Mouse (Mus musculus): ENCODE measurements at regions not wholly inside any gene's neighbourhood (a gene's known extent, or its start where the extent isn't known, plus 50 kb on each side); places are given as distances from the start of the nearest gene placed in this dataset.

DNA sequence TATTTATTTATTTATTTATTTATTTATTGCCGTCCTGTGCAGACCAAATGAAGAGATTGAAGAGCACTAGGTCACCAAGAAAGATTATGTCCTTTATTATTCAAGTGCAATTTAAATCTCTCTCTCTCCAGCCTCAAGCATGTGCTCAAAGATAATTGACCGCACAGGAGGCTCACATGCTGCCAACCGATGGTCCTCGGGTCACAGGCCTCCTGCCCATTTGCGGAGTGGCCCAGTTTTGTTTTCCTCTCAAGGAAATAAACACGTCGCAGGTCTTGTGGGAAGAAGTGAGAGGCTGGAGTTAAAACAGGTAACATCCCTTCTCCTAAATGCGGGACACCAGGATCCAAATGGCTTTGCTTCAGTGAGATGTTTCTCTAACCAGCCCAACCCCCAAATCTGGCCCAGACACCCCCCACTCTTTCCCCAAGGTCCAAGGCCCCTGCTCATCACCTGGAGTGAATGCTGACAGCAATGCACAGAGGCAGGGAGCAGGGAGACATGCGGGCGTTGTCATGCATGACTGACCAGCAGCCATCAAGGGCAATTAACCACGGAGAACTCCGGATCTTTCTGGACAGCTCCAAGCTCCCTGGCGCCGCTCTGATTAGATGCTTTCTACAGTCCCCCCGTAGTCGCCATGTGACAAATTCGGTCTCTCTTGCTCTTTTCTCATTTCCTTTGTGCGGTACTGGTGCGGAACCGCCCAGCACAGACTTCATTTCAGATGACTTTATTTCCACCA is 169.2 kb upstream of the Esrrg start:
- TF ChIP-seq TCF3 (IDR thresholded peaks at IDR 0.05; ENCODE audit: insufficient read length, low read depth) (no peak), SRF (IDR thresholded peaks at IDR 0.05; ENCODE audit: control insufficient read depth, insufficient read length, low read depth) (no peak), REST (IDR thresholded peaks at IDR 0.05; ENCODE audit: insufficient read depth, insufficient read length) (no peak), POLR2AphosphoS2 (IDR thresholded peaks at IDR 0.05; ENCODE audit: insufficient read length, low read depth) (no peak), MAX (IDR thresholded peaks at IDR 0.05; ENCODE audit: low read depth) (no peak), MYOG (IDR thresholded peaks at IDR 0.05; ENCODE audit: control insufficient read depth in 1 of 3, insufficient read depth in 1 of 3, insufficient read length in 2 of 3, low read depth in 2 of 3) (no peak), E2F4 (IDR thresholded peaks at IDR 0.05; ENCODE audit: insufficient read depth) (no peak), USF1 (IDR thresholded peaks at IDR 0.05; ENCODE audit: low read depth) (no peak), CEBPB (IDR thresholded peaks at IDR 0.05; ENCODE audit: insufficient read depth, poor library complexity, severe bottlenecking) (no peak), POLR2A (IDR thresholded peaks at IDR 0.05; ENCODE audit: insufficient read length, low read depth) (no peak), TCF12 (IDR thresholded peaks at IDR 0.05; ENCODE audit: insufficient read depth, poor library complexity, severe bottlenecking) (no peak), MYOD1 (IDR thresholded peaks at IDR 0.05; ENCODE audit: control insufficient read depth in 1 of 3, insufficient read length in 2 of 3, low read depth in 2 of 3) (no peak)

DNA sequence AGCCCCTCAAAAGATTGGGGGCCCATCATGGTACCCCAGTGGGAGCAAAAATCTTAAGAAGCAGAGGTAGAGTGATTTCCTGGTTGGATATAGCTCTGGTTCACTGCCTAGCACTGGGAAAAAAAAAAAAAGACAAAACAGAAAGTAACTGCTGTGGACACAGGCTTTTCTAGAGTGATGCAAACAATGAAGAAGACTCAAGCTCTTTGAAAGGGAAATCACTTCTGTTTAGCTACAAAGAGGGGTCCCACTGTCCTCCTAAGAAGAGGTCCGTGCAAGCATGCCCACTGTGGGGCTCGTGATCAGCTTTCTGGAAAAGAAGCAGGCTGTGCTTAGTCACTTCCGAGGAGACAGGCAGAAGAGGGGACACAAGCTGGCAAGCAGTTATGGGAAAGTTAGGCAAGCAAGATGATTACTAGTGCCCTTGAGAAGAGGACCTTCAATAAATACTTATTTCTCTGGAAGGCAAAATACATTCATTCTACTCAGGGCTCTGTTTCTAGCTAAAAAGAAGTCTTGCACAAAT is 166.9 kb upstream of the Esrrg start:
- Histone ChIP-seq H3K36me3 (ENCODE audit: control insufficient read depth, insufficient read depth) (no peaks in the 10 kb centered on the region), H3K27me3 (ENCODE audit: control insufficient read depth, insufficient read depth, insufficient read length) (no peaks in the 10 kb centered on the region), H3ac (ENCODE audit: control insufficient read depth, insufficient read length) (no peak overlapping the region), H3K4me3 (no peak overlapping the region), H3K79me2 (ENCODE audit: control insufficient read depth, insufficient read depth) (no peaks in the 10 kb centered on the region), H3K4me2 (ENCODE audit: low read depth) (no peak overlapping the region)
- TF ChIP-seq MYOD1 (IDR thresholded peaks at IDR 0.05; ENCODE audit: control insufficient read depth in 1 of 3, insufficient read length in 2 of 3, low read depth in 2 of 3) (no peak), TCF12 (IDR thresholded peaks at IDR 0.05; ENCODE audit: insufficient read depth, poor library complexity, severe bottlenecking) (no peak), MAX (IDR thresholded peaks at IDR 0.05; ENCODE audit: low read depth) (no peak), REST (IDR thresholded peaks at IDR 0.05; ENCODE audit: insufficient read depth, insufficient read length) (no peak), CEBPB (IDR thresholded peaks at IDR 0.05; ENCODE audit: insufficient read depth, poor library complexity, severe bottlenecking) (no peak), MYOG (IDR thresholded peaks at IDR 0.05; ENCODE audit: control insufficient read depth in 1 of 3, insufficient read depth in 1 of 3, insufficient read length in 2 of 3, low read depth in 2 of 3) (no peak), POLR2AphosphoS2 (IDR thresholded peaks at IDR 0.05; ENCODE audit: insufficient read length, low read depth) (no peak)

More for the DNA sequence above, 169.2 kb upstream of the Esrrg start:
- no peaks in the 10 kb centered on the region for H3K36me3 ChIP-seq (ENCODE audit: control insufficient read depth, insufficient read depth)
- H3ac ChIP-seq (ENCODE audit: control insufficient read depth, insufficient read length), result no peak overlapping the region
- H3K4me3 ChIP-seq, result no peak overlapping the region
- no peak overlapping the region for H3K4me2 ChIP-seq (ENCODE audit: low read depth)
- H3K27me3 ChIP-seq (ENCODE audit: control insufficient read depth, insufficient read depth, insufficient read length), result no peaks in the 10 kb centered on the region
- H3K79me2 ChIP-seq (ENCODE audit: control insufficient read depth, insufficient read depth), result no peaks in the 10 kb centered on the region

DNA sequence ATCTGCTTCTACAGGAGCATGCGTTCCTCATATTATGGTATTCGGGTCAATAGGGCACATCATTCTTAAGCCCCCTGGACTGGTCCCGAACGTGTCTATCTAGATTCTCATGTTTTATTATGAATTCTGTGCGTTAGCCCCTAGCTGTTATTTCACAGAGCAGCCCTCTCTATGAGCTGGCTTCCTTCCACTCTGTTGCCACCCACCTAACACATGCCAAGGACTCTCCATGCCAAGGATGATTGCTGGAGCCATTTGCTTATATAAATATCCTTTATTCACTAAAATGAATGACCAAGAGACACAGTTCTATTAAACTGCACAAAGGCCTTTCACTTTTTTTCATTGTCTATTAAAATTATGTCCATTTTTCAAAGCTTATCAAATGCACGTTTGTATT is 162.1 kb upstream of the Esrrg start:
- no peaks in the 10 kb centered on the region for H3K79me2 ChIP-seq (ENCODE audit: control insufficient read depth, insufficient read depth)
- H3K27me3 ChIP-seq (ENCODE audit: control insufficient read depth, insufficient read depth, insufficient read length), result no peaks in the 10 kb centered on the region
- H3ac ChIP-seq (ENCODE audit: control insufficient read depth, insufficient read length), result no peak overlapping the region
- H3K4me3 ChIP-seq, result no peak overlapping the region
- no peak overlapping the region for H3K4me2 ChIP-seq (ENCODE audit: low read depth)
- H3K36me3 ChIP-seq (ENCODE audit: control insufficient read depth, insufficient read depth), result no peaks in the 10 kb centered on the region
- no peak for TF ChIP-seq POLR2A (IDR thresholded peaks at IDR 0.05; ENCODE audit: insufficient read length, low read depth)
- no peak for TF ChIP-seq MAX (IDR thresholded peaks at IDR 0.05; ENCODE audit: low read depth)
- TF ChIP-seq MYOG (IDR thresholded peaks at IDR 0.05; ENCODE audit: control insufficient read depth in 1 of 3, insufficient read depth in 1 of 3, insufficient read length in 2 of 3, low read depth in 2 of 3), result no peak

DNA sequence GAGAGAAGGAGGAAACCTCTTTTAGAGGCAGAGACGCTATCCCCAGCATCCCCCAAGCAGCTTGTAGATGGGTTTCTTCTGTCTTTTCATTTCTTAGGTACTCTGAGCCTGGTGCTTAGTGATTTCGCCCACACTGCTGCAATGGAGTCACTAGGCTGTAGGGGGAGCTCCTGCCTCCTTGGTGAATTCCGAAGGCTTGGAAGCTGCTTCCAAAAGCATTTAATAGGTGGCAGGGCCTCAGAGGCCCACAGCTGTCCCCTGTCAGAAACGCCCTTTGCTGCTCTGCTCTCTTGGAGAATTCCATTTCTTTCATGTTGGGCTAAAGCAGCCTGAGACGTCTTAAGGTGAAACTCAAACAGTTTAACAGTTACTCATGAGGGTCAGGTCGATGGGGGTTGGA is 160.4 kb upstream of the Esrrg start:
- Histone ChIP-seq H3ac (ENCODE audit: control insufficient read depth, insufficient read length) (no peak overlapping the region), H3K79me2 (ENCODE audit: control insufficient read depth, insufficient read depth) (no peaks in the 10 kb centered on the region), H3K4me2 (ENCODE audit: low read depth) (no peak overlapping the region), H3K4me3 (no peak overlapping the region), H3K27me3 (ENCODE audit: control insufficient read depth, insufficient read depth, insufficient read length) (no peaks in the 10 kb centered on the region), H3K36me3 (ENCODE audit: control insufficient read depth, insufficient read depth) (no peaks in the 10 kb centered on the region)
- TF ChIP-seq MYOG (IDR thresholded peaks at IDR 0.05; ENCODE audit: control insufficient read depth in 1 of 3, insufficient read depth in 1 of 3, insufficient read length in 2 of 3, low read depth in 2 of 3), result peak in 2 of 3 experiments; percentile 13 to 15
- TF ChIP-seq USF1 (IDR thresholded peaks at IDR 0.05; ENCODE audit: low read depth), result no peak
- TF ChIP-seq MYOD1 (IDR thresholded peaks at IDR 0.05; ENCODE audit: control insufficient read depth in 1 of 3, insufficient read length in 2 of 3, low read depth in 2 of 3), result peak in 1 of 3 experiments; percentile 13

DNA sequence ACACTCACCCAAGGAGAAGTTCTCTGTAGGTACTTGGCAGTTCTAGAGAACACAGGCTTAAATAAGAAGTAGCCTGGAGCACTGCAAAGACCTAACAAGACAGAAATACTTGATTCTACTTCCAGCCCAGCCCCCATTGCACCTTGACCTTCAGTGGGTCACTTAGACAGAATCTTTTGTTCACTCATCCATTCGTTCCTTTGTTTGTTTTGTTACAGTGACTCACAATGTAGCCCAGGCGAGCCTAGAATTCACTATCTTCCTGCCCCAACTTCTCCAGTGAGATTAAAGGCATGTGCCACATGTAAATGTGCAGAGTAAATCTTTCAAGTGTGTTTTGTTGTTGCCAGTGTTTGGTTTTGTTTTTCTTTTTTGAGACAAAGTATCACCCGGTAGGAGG is 158.5 kb upstream of the Esrrg start:
- no peak overlapping the region for H3K4me3 ChIP-seq
- no peaks in the 10 kb centered on the region for H3K27me3 ChIP-seq (ENCODE audit: control insufficient read depth, insufficient read depth, insufficient read length)
- no peaks in the 10 kb centered on the region for H3K79me2 ChIP-seq (ENCODE audit: control insufficient read depth, insufficient read depth)
- no peak overlapping the region for H3K4me2 ChIP-seq (ENCODE audit: low read depth)
- H3ac ChIP-seq (ENCODE audit: control insufficient read depth, insufficient read length), result no peak overlapping the region
- no peaks in the 10 kb centered on the region for H3K36me3 ChIP-seq (ENCODE audit: control insufficient read depth, insufficient read depth)
- TF ChIP-seq POLR2AphosphoS2 (IDR thresholded peaks at IDR 0.05; ENCODE audit: insufficient read length, low read depth) (no peak), E2F4 (IDR thresholded peaks at IDR 0.05; ENCODE audit: insufficient read depth) (no peak), MAX (IDR thresholded peaks at IDR 0.05; ENCODE audit: low read depth) (no peak), CEBPB (IDR thresholded peaks at IDR 0.05; ENCODE audit: insufficient read depth, poor library complexity, severe bottlenecking) (no peak), USF1 (IDR thresholded peaks at IDR 0.05; ENCODE audit: low read depth) (no peak), TCF3 (IDR thresholded peaks at IDR 0.05; ENCODE audit: insufficient read length, low read depth) (no peak), TCF12 (IDR thresholded peaks at IDR 0.05; ENCODE audit: insufficient read depth, poor library complexity, severe bottlenecking) (no peak), MYOG (IDR thresholded peaks at IDR 0.05; ENCODE audit: control insufficient read depth in 1 of 3, insufficient read depth in 1 of 3, insufficient read length in 2 of 3, low read depth in 2 of 3) (no peak), MYOD1 (IDR thresholded peaks at IDR 0.05; ENCODE audit: control insufficient read depth in 1 of 3, insufficient read length in 2 of 3, low read depth in 2 of 3) (no peak), REST (IDR thresholded peaks at IDR 0.05; ENCODE audit: insufficient read depth, insufficient read length) (no peak), POLR2A (IDR thresholded peaks at IDR 0.05; ENCODE audit: insufficient read length, low read depth) (no peak), SRF (IDR thresholded peaks at IDR 0.05; ENCODE audit: control insufficient read depth, insufficient read length, low read depth) (no peak)

Measured in myocyte (in vitro differentiated cells).